Mouse (Mus musculus) kidney, adult 2 months (tissue): ENCODE data around the gene Cpne5.

Experiments used
- CTCF ChIP-seq: fragments of 200-500 bp; conservative IDR thresholded peaks from 2 replicates; pipeline ENCODE4 v1.5.1; 2011; ENCODE audit warnings: low read depth, mild to moderate bottlenecking, control low read depth, low read length, moderate library complexity, mixed read lengths; ENCODE audit not compliant: insufficient read depth, insufficient read length
- POLR2A ChIP-seq: fragments of 200-500 bp; IDR thresholded peaks from one replicate; pipeline ENCODE4 v1.6.1; 2011; ENCODE audit warnings: low read depth, low read length, control low read depth

DNA sequence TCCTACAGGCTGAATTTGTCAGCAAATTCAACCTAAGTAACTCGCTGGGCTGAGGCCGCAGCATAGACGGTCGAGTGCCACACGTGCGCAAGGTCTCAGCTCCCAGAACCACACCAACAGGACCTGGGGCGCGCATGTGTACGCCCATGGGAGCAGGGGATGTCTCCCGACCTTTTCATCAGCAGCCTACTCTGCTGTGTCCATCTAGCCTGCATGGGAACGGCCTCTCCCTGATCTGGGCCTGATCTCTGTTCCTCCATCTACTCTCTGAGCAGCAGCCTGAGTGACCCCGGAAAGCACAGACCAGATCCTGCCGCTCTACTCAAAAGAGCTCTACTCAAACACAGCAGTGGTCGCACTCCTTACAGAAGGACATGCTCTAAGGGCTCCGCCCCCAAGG is 22.5 kb upstream of the Cpne5 start:
- TF ChIP-seq CTCF = no peak
- TF ChIP-seq POLR2A = no peak
